Mouse (Mus musculus) neural tube, embryonic 11.5 days (tissue): ENCODE results near the gene Ppp3ca. TPM values are rescaled to one million over a fixed set of nuclear protein-coding genes. Genes with fewer than 3 reads are reported as not detected.
"Not testable (repeated sequence)": the region's sequence is repeated elsewhere in the genome, so short reads cannot be mapped to it uniquely, and the experiment has no call there.

ENCODE experiments used
- ATAC-seq: fragments of 200-750 bp; cut with Nextera tagmentation; 2 replicates; pipeline ENCODE4 v1.8.0; 2017; ENCODE audit warnings: moderate number of reproducible peaks, mild to moderate bottlenecking, moderate TSS enrichment, moderate library complexity; ENCODE audit not compliant: insufficient read depth, low FRiP score, low TSS enrichment
- DNase-seq: peaks from one replicate; pipeline ENCODE4 v3.0.0-alpha.2; 2015; ENCODE audit warnings: low spot score
- H3K27ac ChIP-seq: fragments of 300-500 bp; sonication (generic); 2 replicates; pipeline ENCODE4 v1.5.1; 2014; ENCODE audit warnings: low read depth, mild to moderate bottlenecking, low read length
- H3K27me3 ChIP-seq: fragments of 300-500 bp; sonication (generic); 2 replicates; pipeline ENCODE4 v1.6.1; 2014; ENCODE audit warnings: mild to moderate bottlenecking, low read length, mixed read lengths; ENCODE audit not compliant: control insufficient read depth, insufficient read depth
- H3K36me3 ChIP-seq: fragments of 300-500 bp; sonication (generic); 2 replicates; pipeline ENCODE4 v1.6.1; 2014; ENCODE audit warnings: mild to moderate bottlenecking, low read length, moderate library complexity, mixed read lengths; ENCODE audit not compliant: control insufficient read depth, insufficient read depth
- H3K4me1 ChIP-seq: fragments of 300-500 bp; sonication (generic); 2 replicates; pipeline ENCODE4 v1.6.1; 2014; ENCODE audit warnings: low read length, mixed read lengths; ENCODE audit not compliant: control insufficient read depth, insufficient read depth
- H3K4me2 ChIP-seq: fragments of 300-500 bp; sonication (generic); 2 replicates; pipeline ENCODE4 v1.6.1; 2014; ENCODE audit warnings: low read depth, mild to moderate bottlenecking, moderate library complexity
- H3K4me3 ChIP-seq: fragments of 300-500 bp; sonication (generic); 2 replicates; pipeline ENCODE4 v1.5.1; 2014; ENCODE audit warnings: low read depth, low read length
- H3K9ac ChIP-seq: fragments of 300-500 bp; sonication (generic); 2 replicates; pipeline ENCODE4 v1.6.1; 2014; ENCODE audit warnings: mild to moderate bottlenecking, low read length
- H3K9me3 ChIP-seq: fragments of 300-500 bp; sonication (generic); 2 replicates; pipeline ENCODE4 v1.6.1; 2016; ENCODE audit warnings: low read length; ENCODE audit not compliant: control insufficient read depth
- WGBS: fragments of 180-500 bp; shearing (Covaris S2); extraction: QIAGEN DNeasy Blood & Tissue Kit; methylation state at CpG from one replicate; pipeline ENCODE4 v1.1.7; 2014; 5-methylcytosine and 5-hydroxymethylcytosine counted together
- polyA plus RNA-seq: library from polyadenylated mRNA; unstranded; fragments of >200 nt; fragmentation: Nextera tagmentation; extraction: Ambion mirVana; gene quantifications from 2 replicates; pipeline ENCODE4 v1.2.1, GENCODE M21; 2014

Ppp3ca gene
- polyA plus RNA-seq, 1 experiment from 2014 or later, result 72.4 TPM

DNA sequence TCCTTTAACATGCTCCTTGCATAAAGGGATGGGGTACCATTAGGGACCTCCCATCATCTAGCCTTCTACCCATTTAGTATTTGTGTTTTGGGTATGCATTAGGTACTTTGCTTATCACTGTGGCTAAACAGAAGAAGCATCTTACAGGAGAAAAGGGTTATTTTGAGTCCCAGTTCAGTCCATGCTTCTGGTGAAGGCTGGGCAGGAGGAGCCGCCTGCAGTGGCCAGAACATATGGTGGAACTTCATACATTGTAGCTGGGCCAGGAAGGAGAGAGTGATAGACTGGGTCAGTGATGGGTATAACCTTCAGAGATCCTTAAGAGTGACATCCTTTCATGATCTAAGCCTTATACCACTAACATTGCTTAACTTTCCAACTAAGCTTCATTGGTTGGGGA is 23.6 kb downstream of the Ppp3ca start:
- Histone ChIP-seq H3K4me2 (no peak overlapping the region), H3K27me3 (no peaks in the 10 kb centered on the region), H3K4me3 (no peak overlapping the region), H3K4me1 (no peaks in the 10 kb centered on the region), H3K36me3 (no peaks in the 10 kb centered on the region), H3K27ac (no peak overlapping the region), H3K9ac (no peak overlapping the region), H3K9me3 (no peaks in the 10 kb centered on the region)
- WGBS, result 90% methylated on average over 1 of the region's 1 CpGs
- ATAC-seq, result no peak
- DNase-seq, result no peak

DNA sequence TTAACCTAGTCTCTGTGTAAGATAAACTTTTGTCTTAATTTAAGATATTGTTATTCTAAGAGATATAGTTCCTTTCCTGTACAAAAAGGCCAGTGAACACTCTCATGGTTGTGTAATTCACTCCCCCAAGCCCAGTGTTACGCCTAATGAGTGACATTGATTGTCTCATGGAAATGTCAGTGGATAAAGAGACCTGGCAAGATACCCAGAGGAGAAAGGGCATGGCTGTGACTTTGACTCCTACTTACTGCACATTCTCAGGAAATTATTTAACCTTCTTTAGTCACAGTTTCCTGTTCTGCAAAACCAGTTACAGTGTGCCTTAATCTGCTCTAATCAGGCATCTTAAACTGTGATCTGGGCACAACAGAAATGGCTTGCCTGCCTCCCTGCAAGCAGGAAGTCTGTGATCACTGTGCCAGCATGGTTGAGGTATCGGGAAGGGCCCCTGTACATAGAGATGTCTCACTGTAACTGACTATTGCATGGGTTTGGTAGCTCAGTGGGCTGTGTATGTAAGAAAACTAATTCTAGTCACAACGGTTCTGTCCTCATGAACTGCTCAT is 27.8 kb downstream of the Ppp3ca start:
- Histone ChIP-seq H3K4me2 (no peak overlapping the region), H3K4me3 (no peak overlapping the region), H3K9me3 (no peaks in the 10 kb centered on the region), H3K27ac (no peak overlapping the region), H3K9ac (no peak overlapping the region), H3K4me1 (no peaks in the 10 kb centered on the region), H3K36me3 (no peaks in the 10 kb centered on the region), H3K27me3 (no peaks in the 10 kb centered on the region)
- 87% methylated on average over 3 of the region's 3 CpGs for WGBS
- DNase-seq, result no peak
- ATAC-seq, result no peak

DNA sequence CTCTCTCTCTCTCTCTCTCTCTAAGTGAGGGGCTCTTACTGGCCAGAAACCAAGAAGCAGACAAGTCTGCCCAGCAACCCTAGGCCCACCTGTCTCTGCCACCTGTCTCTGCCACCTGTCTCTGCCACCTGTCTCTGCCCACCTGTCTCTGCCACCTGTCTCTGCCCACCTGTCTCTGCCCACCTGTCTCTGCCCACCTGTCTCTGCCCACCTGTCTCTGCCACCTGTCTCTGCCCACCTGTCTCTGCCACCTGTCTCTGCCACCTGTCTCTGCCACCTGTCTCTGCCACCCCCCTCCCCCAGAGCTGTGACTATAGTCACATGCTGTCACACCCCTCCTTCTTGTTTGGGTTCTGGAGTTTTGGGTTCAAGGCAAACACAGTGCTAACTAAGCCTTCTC is 29.8 kb downstream of the Ppp3ca start:
- H3K4me3 ChIP-seq, H3K9me3 ChIP-seq, H3K27ac ChIP-seq, H3K36me3 ChIP-seq, ATAC-seq, H3K9ac ChIP-seq, H3K27me3 ChIP-seq, DNase-seq, H3K4me1 ChIP-seq, H3K4me2 ChIP-seq: not testable (repeated sequence)

DNA sequence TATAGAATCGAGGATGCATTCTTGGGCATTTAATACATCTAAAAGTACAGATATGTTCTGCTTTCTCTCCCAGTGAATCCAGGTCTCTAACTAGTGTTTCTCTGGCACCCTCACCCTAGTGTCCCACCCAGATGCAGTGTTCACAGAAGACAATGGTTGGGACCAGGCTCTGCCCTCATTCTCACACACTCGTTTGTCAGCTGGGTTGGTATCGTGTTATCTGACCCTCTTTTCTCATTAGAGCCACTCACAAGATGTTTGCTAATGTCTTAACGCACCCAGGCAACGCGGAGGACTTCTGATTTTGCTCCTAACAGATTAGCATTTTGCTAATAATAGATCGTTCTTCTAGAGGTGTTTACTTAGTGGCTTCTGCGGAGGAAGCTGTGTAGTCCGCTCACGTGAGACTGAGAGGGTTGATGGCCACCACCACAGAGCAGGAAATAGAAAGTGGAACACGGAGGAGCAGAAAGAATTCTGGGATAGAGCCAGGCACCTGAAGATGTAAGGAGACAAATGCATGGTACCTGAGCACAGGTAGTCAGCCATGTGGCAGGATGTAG is 30.6 kb downstream of the Ppp3ca start:
- DNase-seq (no peak), ATAC-seq (no peak)
- Histone ChIP-seq H3K4me1 (peaks cover 7% of the 10 kb centered on the region), H3K4me3 (no peak overlapping the region), H3K9me3 (no peaks in the 10 kb centered on the region), H3K27me3 (no peaks in the 10 kb centered on the region), H3K27ac (no peak overlapping the region), H3K9ac (no peak overlapping the region), H3K4me2 (no peak overlapping the region), H3K36me3 (no peaks in the 10 kb centered on the region)
- WGBS, result 85% methylated on average over 11 of the region's 11 CpGs

DNA sequence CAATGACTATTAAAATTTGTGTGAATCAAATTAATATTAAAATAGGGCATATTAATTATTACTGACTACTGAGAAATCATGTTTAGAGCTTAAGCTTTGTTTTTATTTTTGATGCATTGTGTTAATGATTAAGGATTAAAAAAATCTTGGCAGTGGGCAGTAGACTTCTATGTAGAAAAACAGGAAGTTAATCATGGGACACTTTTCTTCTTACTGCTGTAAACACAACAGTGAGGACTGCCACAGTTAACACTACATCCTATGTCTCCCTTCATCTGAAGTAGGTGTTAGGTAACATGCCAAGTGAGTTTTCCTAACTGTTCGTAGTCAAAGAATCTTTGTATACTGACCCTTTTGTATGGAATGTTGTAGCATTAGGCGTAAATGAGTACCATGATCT is 32.9 kb downstream of the Ppp3ca start:
- WGBS, result 81% methylated on average over 2 of the region's 2 CpGs
- Histone ChIP-seq H3K36me3 (no peaks in the 10 kb centered on the region), H3K9ac (no peak overlapping the region), H3K4me3 (no peak overlapping the region), H3K4me1 (peaks cover 7% of the 10 kb centered on the region), H3K27me3 (no peaks in the 10 kb centered on the region), H3K9me3 (no peaks in the 10 kb centered on the region), H3K27ac (no peak overlapping the region), H3K4me2 (no peak overlapping the region)
- DNase-seq (no peak), ATAC-seq (no peak)

DNA sequence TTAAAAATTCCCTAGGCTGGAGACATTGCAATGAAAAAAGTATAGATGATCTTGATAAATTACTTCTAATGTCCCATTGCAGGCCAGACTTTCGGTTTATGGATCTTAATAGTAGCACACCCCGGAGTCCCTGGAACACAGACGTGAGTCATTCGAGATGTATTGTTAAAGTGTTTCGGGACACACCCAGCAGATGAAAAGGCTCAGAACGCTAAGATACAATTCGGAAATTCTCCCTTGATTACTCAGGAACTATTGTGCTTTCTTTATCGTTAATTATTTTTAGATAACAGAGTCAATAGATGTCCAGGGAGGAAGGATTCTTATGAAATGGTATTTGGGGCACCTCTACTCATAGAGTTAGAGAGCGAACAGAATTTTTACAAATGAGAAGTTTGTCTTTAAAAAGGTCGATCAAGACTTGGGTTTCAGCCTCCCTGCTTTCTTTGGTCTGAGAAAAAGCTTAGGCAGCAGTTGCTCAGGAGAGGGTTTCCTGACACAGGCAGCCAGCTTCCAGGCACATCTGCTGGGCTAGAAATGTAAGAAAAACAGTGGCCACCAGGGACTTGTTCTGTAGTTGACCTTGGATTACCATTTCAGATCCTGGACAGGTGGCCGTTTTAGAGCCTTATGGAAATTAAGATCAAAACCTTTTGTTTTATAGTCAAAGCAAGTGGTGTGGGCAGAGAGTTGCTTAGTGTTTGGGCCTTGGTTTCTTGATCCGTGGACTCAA is 34.8 kb downstream of the Ppp3ca start:
- WGBS, result 69% methylated on average over 12 of the region's 12 CpGs
- H3K27me3 ChIP-seq, result no peaks in the 10 kb centered on the region
- no peak overlapping the region for H3K9ac ChIP-seq
- peaks cover 7% of the 10 kb centered on the region for H3K4me1 ChIP-seq
- H3K9me3 ChIP-seq, result no peaks in the 10 kb centered on the region
- ATAC-seq (no peak), DNase-seq (no peak)
- H3K36me3 ChIP-seq, result no peaks in the 10 kb centered on the region
- H3K27ac ChIP-seq, result no peak overlapping the region
- H3K4me2 ChIP-seq, result no peak overlapping the region
- H3K4me3 ChIP-seq, result no peak overlapping the region

DNA sequence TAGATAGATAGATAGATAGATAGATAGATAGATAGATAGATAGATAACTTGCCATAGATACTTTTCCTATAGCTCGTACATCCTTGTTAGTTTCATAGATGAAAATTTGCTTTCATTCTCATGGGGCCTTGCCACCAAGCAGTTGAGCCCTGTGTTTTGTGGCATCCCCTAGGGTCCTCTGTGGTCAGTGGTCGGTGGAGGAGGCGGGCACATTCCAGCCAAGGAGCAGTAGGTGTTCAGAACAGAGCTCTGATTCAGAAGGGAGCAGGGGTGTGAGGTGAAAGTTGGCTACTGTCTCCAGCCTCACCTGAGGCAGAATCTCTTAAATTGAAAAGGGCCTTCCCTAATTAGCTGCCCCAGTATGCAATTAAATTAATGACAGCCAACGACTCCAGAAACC is 36.1 kb downstream of the Ppp3ca start:
- no peaks in the 10 kb centered on the region for H3K9me3 ChIP-seq
- H3K9ac ChIP-seq, result no peak overlapping the region
- H3K4me2 ChIP-seq, result no peak overlapping the region
- H3K27me3 ChIP-seq, result no peaks in the 10 kb centered on the region
- DNase-seq (no peak), ATAC-seq (no peak)
- H3K27ac ChIP-seq, result no peak overlapping the region
- H3K36me3 ChIP-seq, result no peaks in the 10 kb centered on the region
- H3K4me3 ChIP-seq, result no peak overlapping the region
- H3K4me1 ChIP-seq, result peaks cover 7% of the 10 kb centered on the region
- 74% methylated on average over 4 of the region's 4 CpGs for WGBS

DNA sequence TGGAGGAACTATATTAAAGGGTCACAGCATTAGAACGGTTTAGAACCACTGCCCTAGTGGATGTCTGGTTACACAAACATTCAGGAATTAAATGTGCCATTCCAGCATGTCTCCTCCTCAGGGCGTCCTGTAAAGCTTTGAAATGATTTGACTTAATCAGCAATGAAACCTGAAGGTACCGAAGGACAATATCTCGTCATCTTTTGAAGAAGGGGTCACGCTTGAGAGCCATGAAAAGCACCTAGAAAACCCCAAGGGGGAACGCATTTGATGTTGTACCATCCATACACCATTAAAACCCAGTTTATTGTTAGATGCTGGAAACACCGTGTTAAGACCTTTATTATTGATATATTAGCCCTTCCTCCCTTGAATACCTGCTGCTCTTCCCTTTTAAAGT is 36.8 kb downstream of the Ppp3ca start:
- Histone ChIP-seq H3K4me1 (peaks cover 7% of the 10 kb centered on the region), H3K9ac (no peak overlapping the region), H3K4me3 (no peak overlapping the region), H3K9me3 (no peaks in the 10 kb centered on the region), H3K4me2 (no peak overlapping the region), H3K36me3 (no peaks in the 10 kb centered on the region), H3K27me3 (no peaks in the 10 kb centered on the region), H3K27ac (no peak overlapping the region)
- ATAC-seq (no peak), DNase-seq (no peak)
- 76% methylated on average over 7 of the region's 7 CpGs for WGBS
